Mouse (Mus musculus) embryonic facial prominence, embryonic 11.5 days (tissue): ENCODE measurements around the gene Adcy2. TPM values are rescaled to one million over a fixed set of nuclear protein-coding genes. Genes with fewer than 3 reads are reported as not detected.

Experiments
- ATAC-seq: fragments of 200-750 bp; cut with Nextera tagmentation; replicated peaks from 2 replicates; pipeline ENCODE4 v1.8.0; 2017; ENCODE audit warnings: low read depth; ENCODE audit not compliant: insufficient number of reproducible peaks, low FRiP score, low TSS enrichment
- DNase-seq: peaks from one replicate; pipeline ENCODE4 v3.0.0-alpha.2; 2015; ENCODE audit warnings: low spot score
- H3K27ac ChIP-seq: fragments of 300-500 bp; sonication (generic); replicated peaks from 2 replicates; pipeline ENCODE4 v1.5.1; 2014; ENCODE audit warnings: mild to moderate bottlenecking, low read depth, low read length, control low read depth
- H3K27me3 ChIP-seq: fragments of 300-500 bp; sonication (generic); 2 replicates; pipeline ENCODE4 v1.6.1; 2014; ENCODE audit warnings: mild to moderate bottlenecking, low read length, moderate library complexity, mixed read lengths; ENCODE audit not compliant: control insufficient read depth, insufficient read depth
- H3K36me3 ChIP-seq: fragments of 300-500 bp; sonication (generic); replicated peaks from 2 replicates; pipeline ENCODE4 v1.6.1; 2014; ENCODE audit warnings: low read depth, mild to moderate bottlenecking, low read length, moderate library complexity, mixed read lengths; ENCODE audit not compliant: control insufficient read depth, insufficient read depth
- H3K4me1 ChIP-seq: fragments of 300-500 bp; sonication (generic); 2 replicates; pipeline ENCODE4 v1.6.1; 2014; ENCODE audit warnings: low read length, mixed read lengths; ENCODE audit not compliant: control insufficient read depth, insufficient read depth
- H3K4me2 ChIP-seq: fragments of 300-500 bp; sonication (generic); 2 replicates; pipeline ENCODE4 v1.6.1; 2014; ENCODE audit warnings: low read depth, mild to moderate bottlenecking, control low read depth, low read length, moderate library complexity
- H3K4me3 ChIP-seq: fragments of 300-500 bp; sonication (generic); 2 replicates; pipeline ENCODE4 v1.5.1; 2014; ENCODE audit warnings: low read depth, low read length, control low read depth
- H3K9ac ChIP-seq: fragments of 300-500 bp; sonication (generic); replicated peaks from 2 replicates; pipeline ENCODE4 v1.6.1; 2014; ENCODE audit warnings: mild to moderate bottlenecking, control low read depth, low read length
- H3K9me3 ChIP-seq: fragments of 300-500 bp; sonication (generic); replicated peaks from 2 replicates; pipeline ENCODE4 v1.6.1; 2016; ENCODE audit warnings: mild to moderate bottlenecking, low read length, inconsistent platforms, mixed read lengths; ENCODE audit not compliant: control insufficient read depth
- WGBS: fragments of 180-500 bp; shearing (Covaris S2); extraction: QIAGEN DNeasy Blood & Tissue Kit; methylation state at CpG from one replicate; pipeline ENCODE4 v1.1.7; 2014; 5-methylcytosine and 5-hydroxymethylcytosine counted together
- polyA plus RNA-seq: library from polyadenylated mRNA; unstranded; fragments of >200 nt; fragmentation: Nextera tagmentation; extraction: Ambion mirVana; gene quantifications from 2 replicates; pipeline ENCODE4 v1.2.1, GENCODE M21; 2014

Gene Adcy2
- polyA plus RNA-seq, 1 experiment from 2014 or later = 2.1 TPM

GRCm38 (mm10) chr13:68906667-68907066, 92.7 kb downstream of the Adcy2 start:
- Histone ChIP-seq H3K27me3 (no peaks in the 10 kb centered on the region), H3K36me3 (no peaks in the 10 kb centered on the region), H3K4me2 (no peak overlapping the region), H3K4me1 (no peaks in the 10 kb centered on the region), H3K27ac (no peak overlapping the region), H3K9me3 (no peaks in the 10 kb centered on the region), H3K9ac (no peak overlapping the region), H3K4me3 (no peak overlapping the region)
- WGBS = 69% methylated on average over 1 of the region's 1 CpGs
- ATAC-seq (no peak), DNase-seq (no peak)

GRCm38 (mm10) chr13:68902708-68903107, 96.6 kb downstream of the Adcy2 start:
- no peak overlapping the region for H3K9ac ChIP-seq
- no peaks in the 10 kb centered on the region for H3K36me3 ChIP-seq
- ATAC-seq = no peak
- no peaks in the 10 kb centered on the region for H3K9me3 ChIP-seq
- no peaks in the 10 kb centered on the region for H3K4me1 ChIP-seq
- H3K27me3 ChIP-seq = no peaks in the 10 kb centered on the region
- H3K4me2 ChIP-seq = no peak overlapping the region
- WGBS = 80% methylated on average over 1 of the region's 1 CpGs
- no peak for DNase-seq
- no peak overlapping the region for H3K27ac ChIP-seq
- no peak overlapping the region for H3K4me3 ChIP-seq

GRCm38 (mm10) chr13:68889929-68890593, 109.3 kb downstream of the Adcy2 start:
- Histone ChIP-seq H3K27me3 (no peaks in the 10 kb centered on the region), H3K9ac (no peak overlapping the region), H3K4me1 (no peaks in the 10 kb centered on the region), H3K4me2 (no peak overlapping the region), H3K36me3 (no peaks in the 10 kb centered on the region), H3K27ac (no peak overlapping the region), H3K4me3 (no peak overlapping the region), H3K9me3 (no peaks in the 10 kb centered on the region)
- 92% methylated on average over 9 of the region's 9 CpGs for WGBS
- DNase-seq (no peak), ATAC-seq (no peak)

- WGBS = 86% methylated on average over 6 of the region's 6 CpGs
- Histone ChIP-seq H3K27me3 (no peaks in the 10 kb centered on the region), H3K9me3 (no peaks in the 10 kb centered on the region), H3K4me1 (no peaks in the 10 kb centered on the region), H3K27ac (no peak overlapping the region), H3K4me2 (no peak overlapping the region), H3K9ac (no peak overlapping the region), H3K4me3 (no peak overlapping the region), H3K36me3 (no peaks in the 10 kb centered on the region)
- ATAC-seq = no peak
- DNase-seq = no peak
These were observed 130.6 kb downstream of the Adcy2 start for GRCm38 (mm10) chr13:68868776-68869175.

- DNase-seq (no peak), ATAC-seq (no peak)
- no peak overlapping the region for H3K27ac ChIP-seq
- WGBS = 71% methylated on average over 1 of the region's 1 CpGs
- H3K9me3 ChIP-seq = no peaks in the 10 kb centered on the region
- no peaks in the 10 kb centered on the region for H3K4me1 ChIP-seq
- no peak overlapping the region for H3K4me3 ChIP-seq
- H3K36me3 ChIP-seq = no peaks in the 10 kb centered on the region
- H3K4me2 ChIP-seq = no peak overlapping the region
- no peaks in the 10 kb centered on the region for H3K27me3 ChIP-seq
- H3K9ac ChIP-seq = no peak overlapping the region
These were observed 131.2 kb downstream of the Adcy2 start for GRCm38 (mm10) chr13:68867940-68868655.

GRCm38 (mm10) chr13:68860036-68860435, 139.3 kb downstream of the Adcy2 start:
- Histone ChIP-seq H3K4me2 (no peak overlapping the region), H3K4me3 (no peak overlapping the region), H3K36me3 (no peaks in the 10 kb centered on the region), H3K4me1 (no peaks in the 10 kb centered on the region), H3K27me3 (no peaks in the 10 kb centered on the region), H3K9ac (no peak overlapping the region), H3K27ac (no peak overlapping the region), H3K9me3 (no peaks in the 10 kb centered on the region)
- 81% methylated on average over 4 of the region's 4 CpGs for WGBS
- DNase-seq (no peak), ATAC-seq (no peak)

GRCm38 (mm10) chr13:68848265-68848664, 151.1 kb downstream of the Adcy2 start:
- no peak overlapping the region for H3K27ac ChIP-seq
- H3K4me3 ChIP-seq = no peak overlapping the region
- DNase-seq (no peak), ATAC-seq (no peak)
- no peak overlapping the region for H3K4me2 ChIP-seq
- no peaks in the 10 kb centered on the region for H3K27me3 ChIP-seq
- no peaks in the 10 kb centered on the region for H3K4me1 ChIP-seq
- 68% methylated on average over 3 of the region's 3 CpGs for WGBS
- no peaks in the 10 kb centered on the region for H3K36me3 ChIP-seq
- no peak overlapping the region for H3K9ac ChIP-seq
- no peaks in the 10 kb centered on the region for H3K9me3 ChIP-seq

- Histone ChIP-seq H3K27me3 (no peaks in the 10 kb centered on the region), H3K4me2 (no peak overlapping the region), H3K4me1 (no peaks in the 10 kb centered on the region), H3K36me3 (no peaks in the 10 kb centered on the region), H3K4me3 (no peak overlapping the region), H3K9me3 (no peaks in the 10 kb centered on the region), H3K9ac (no peak overlapping the region), H3K27ac (no peak overlapping the region)
- DNase-seq (no peak), ATAC-seq (no peak)
- 39% methylated on average over 2 of the region's 2 CpGs for WGBS
These were observed 159.8 kb downstream of the Adcy2 start for GRCm38 (mm10) chr13:68839517-68839916.
